Mouse (Mus musculus) lung, postnatal 0 days (tissue): ENCODE measurements around the gene Tmco3.

Source experiments
- CTCF ChIP-seq: IDR thresholded peaks from 2 replicates; pipeline ENCODE4 v1.5.1; 2016; ENCODE audit warnings: antibody characterized with exemption, mild to moderate bottlenecking
- EP300 ChIP-seq: IDR thresholded peaks from 2 replicates; pipeline ENCODE4 v1.6.1; 2016; ENCODE audit warnings: antibody characterized with exemption, mild to moderate bottlenecking, control low read depth

- TF ChIP-seq EP300: no peak
- TF ChIP-seq CTCF: peak; percentile 92
Measured at GRCm38 (mm10) chr8:13292364-13292763, 4.4 kb downstream of the Tmco3 start.
